Mouse (Mus musculus) embryonic fibroblast, embryonic 13.5 days (primary cell): ENCODE measurements around the gene Traip.

Source experiments
- CTCF ChIP-seq: IDR thresholded peaks from 2 replicates; pipeline ENCODE4 v1.5.1; 2011; ENCODE audit warnings: mild to moderate bottlenecking, control low read depth, low read length, moderate library complexity, borderline replicate concordance; ENCODE audit not compliant: insufficient read depth
- POLR2A ChIP-seq: IDR thresholded peaks from 2 replicates; pipeline ENCODE4 v1.6.1; 2011; ENCODE audit warnings: low read depth, mild to moderate bottlenecking, control low read depth, low read length, moderate library complexity

DNA sequence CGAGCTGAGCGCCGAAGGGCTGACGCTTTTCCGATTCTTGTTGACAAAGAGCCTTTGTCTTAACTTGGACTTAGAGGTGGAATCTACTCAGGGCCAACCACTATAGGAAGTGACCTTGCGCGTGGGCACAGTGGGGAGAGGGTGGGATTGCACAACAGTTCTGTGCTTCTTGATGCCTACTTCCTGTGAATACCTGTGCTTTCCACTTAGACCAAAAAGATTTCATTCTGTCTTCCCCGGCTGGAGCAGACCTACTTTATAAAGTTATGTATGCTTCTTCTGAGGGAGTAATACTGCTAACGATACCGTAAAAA is at the start of gene Traip:
- no peak for TF ChIP-seq POLR2A
- TF ChIP-seq CTCF = no peak
